Mouse (Mus musculus) olfactory bulb, adult 2 months (tissue): ENCODE data around the gene Relt.

ENCODE experiments used
- CTCF ChIP-seq: fragments of 200-500 bp; IDR thresholded peaks from 2 replicates; pipeline ENCODE4 v1.5.1; 2012; ENCODE audit warnings: low read depth, mild to moderate bottlenecking, low read length, moderate library complexity; ENCODE audit not compliant: insufficient read depth
- POLR2A ChIP-seq: fragments of 200-500 bp; IDR thresholded peaks from 2 replicates; pipeline ENCODE4 v1.6.1; 2012; ENCODE audit warnings: mild to moderate bottlenecking, low read depth, low read length, moderate library complexity; ENCODE audit not compliant: insufficient read depth

- TF ChIP-seq CTCF (no peak), POLR2A (no peak)
These were observed 9.8 kb downstream of the Relt start for GRCm38 (mm10) chr7:100853396-100853795.
